Mouse (Mus musculus): ENCODE measurements at regions not wholly inside any gene's neighbourhood (a gene's known extent, or its start where the extent isn't known, plus 50 kb on each side); places are given as distances from the start of the nearest gene placed in this dataset.

DNA sequence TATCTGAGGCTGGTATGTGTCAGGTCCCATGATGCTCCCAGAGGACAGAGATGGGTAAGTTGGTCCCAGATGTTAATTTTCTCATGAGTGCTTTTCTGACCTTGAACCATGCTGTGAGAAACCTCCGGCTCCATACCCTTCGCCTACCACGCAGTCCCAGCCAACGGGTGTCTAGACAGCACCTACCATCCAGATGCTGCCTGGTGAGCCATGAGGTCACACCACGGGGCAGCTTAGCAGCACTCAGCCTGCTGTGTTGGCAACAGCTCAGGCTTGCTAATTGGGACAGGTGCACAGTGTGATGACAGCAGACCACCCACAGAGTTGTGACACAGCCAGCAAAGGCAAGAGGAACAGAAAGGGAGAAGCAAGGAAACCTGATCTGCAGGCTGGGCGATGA is 122.6 kb downstream of the Adamts1 start:
- TF ChIP-seq CTCF (IDR thresholded peaks at IDR 0.05; ENCODE audit: low read depth) = no peak
- TF ChIP-seq EP300 (optimal IDR thresholded peaks at IDR 0.05) = no peak
